Mouse (Mus musculus) kidney, adult 8-10 months (tissue): ENCODE results near the gene Mnt.
A peak's percentile ranks its signal among the peaks of the same experiment; 100 is the strongest.

Experiments used
- DNase-seq, 2 experiments: peaks; one replicate each; pipeline ENCODE4 v3.0.0; 2022

Mnt gene

DNA sequence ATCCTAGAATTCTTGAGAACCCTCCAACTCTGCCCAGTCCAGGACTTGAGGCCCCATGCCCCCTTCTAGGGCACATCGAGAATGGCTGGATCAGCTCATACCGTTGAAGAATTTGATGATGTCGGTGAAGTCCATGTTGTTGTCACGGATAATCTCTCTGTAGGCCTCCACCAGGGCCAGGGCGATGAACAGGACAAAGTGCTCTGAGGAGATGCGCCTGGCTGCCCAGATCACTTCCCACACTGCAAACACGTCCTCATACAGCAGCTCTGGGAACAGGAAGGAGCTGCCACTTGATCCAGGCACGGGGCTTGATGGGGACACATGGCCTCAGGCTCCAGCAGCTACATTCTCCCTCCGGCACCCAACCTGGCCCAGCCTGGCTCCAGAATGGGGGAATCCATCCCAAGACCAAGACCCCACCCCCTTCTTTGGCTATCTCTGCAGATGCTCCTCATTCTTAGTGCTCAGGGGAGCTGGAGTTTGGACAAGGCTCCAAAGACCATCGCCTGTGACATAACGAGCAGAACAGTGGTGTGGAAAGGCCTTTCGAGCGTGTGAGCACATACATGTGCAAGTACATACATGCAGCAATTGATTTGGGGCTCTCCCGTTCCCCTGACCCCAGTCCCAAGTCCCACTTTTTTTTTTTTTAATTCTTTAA is 20.4 kb downstream of the Mnt start:
- peak; percentile 78 to 82 for DNase-seq

DNA sequence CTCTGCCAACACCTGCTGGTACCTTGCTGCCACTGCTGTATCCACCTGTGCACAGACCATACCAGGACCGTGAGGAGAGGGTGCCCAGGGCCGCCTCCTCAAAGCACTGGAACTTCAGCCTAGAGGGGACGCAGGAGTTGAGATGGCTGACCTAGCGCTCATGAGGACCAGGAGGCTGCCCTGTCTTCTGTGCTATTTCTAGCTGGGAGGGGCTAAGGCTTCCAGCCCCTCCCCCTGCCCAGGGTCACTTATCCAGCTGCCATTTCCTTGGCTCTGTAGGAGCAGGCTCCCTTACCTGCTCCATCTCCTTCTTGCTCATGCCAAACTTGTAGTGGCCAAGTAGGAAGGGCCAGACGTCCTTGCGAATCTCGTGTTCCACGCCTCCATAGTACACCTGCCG is 27.0 kb downstream of the Mnt start:
- no peak for DNase-seq

DNA sequence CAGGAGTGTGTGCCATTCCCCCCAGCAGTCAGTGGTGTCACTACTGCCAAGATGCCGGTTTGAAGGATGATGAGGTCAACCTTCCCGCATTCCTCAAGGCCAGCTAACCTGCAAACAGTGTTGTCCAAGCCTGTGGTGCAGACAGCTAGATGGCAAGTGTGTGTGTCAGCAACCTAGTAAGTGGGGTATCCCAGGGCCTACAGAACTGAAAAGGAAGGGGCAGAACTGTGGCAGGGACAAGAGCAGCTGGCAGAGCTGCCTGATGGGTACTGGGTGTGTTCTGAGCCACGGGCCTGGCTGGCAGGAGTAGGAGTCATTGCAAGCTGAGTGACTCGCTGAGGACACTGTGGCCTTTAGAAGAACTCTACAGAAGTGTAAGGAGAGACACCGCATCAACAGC is 31.4 kb downstream of the Mnt start:
- no peak for DNase-seq

DNA sequence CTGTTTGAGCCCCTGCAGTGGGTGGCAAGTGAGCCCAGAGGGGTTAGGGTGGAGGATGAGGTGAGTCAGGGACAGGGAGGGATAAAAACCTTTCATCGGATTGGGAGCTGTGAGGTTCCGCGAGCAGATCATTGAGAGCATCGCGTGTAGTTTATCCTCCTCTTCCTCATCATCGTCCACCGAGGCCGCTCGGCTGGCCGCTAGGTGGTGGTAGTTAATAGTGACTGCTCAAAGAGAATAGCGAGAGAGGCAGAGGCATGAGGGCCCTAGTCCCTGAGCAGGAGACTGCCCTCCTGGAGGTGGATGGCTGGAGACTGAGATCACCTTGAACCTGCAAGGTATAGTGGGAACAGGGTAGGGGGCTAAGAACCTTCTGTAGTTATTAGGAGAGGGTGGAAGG is 32.8 kb downstream of the Mnt start:
- no peak for DNase-seq

DNA sequence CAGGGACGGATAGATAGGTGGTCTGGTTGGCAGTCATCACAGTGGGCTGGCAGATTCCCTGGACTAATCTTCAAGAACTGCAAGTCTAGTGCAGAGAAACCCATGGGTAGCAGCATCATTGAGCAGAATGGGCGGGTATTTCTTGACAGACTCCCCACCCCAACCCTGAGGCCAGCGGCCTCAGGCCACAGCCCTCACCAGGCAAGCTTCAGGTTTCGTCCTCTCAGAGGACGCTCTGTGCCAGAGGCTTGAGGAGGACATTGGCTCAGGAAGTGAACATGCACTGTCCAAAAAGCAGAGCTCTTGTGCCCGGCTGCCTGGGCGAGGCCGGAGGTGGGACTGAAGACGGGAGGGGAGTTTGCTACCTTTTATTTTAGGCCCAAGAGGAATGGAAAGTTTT is 33.7 kb downstream of the Mnt start:
- no peak for DNase-seq

DNA sequence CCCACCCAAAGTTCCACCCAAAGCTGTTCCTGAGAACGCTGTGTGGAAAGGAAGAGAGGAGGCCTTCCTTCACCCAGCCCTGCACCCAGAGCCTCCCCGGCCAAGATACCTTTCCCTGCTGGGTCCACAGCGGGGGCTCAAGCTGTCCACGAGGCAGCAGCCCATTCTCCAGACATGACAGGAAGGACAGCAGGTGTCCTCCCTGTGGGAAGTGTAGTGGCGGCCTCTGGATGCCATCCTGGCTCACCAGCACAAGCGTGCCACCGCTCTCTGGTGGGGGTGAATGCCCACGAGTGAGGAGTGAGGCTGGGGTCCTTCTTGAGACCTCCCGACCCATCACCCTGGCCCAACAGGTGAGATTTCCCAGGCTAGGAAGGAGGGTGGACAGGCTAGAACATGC is 34.5 kb downstream of the Mnt start:
- no peak for DNase-seq

DNA sequence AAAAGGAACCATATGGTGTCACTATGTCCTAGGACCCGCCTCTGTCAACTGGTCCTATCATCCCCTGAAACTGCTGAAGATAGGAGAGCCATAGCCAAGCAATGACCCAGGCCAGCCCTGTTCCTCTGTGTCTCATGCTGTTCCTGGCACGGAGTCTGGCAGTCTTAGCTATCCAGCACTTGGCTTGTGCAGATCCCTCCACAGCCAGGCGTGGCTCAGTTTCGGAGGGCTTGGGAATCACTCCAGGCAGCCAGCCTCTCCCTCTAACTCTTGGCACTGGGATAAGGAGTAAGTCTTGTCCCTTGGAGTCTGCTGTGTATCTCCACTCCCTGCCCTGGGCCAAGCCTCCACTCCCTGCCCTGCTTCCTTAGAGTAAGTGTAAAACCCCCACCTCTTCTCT is 35.9 kb downstream of the Mnt start:
- DNase-seq, result no peak

DNA sequence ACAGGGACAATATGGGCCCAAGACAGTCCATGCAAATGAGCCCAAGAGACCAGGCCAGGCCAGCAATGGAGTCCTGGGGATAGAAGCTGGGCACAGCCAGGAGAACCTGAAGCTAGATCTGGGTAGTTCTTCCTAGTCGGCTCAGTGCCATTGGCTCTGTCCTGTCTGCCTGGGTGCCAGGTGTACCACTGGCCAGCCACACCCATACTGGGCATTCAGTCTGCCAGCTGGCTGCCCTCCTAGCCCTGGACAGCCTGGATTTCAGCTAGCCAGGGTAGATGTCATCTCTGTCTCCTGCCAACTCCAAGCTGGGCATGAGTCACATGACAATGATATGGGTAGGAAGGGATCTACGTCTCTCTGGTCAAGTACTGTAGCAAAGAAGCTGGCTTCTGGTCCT is 36.5 kb downstream of the Mnt start:
- DNase-seq, result peak; percentile 79 to 85

DNA sequence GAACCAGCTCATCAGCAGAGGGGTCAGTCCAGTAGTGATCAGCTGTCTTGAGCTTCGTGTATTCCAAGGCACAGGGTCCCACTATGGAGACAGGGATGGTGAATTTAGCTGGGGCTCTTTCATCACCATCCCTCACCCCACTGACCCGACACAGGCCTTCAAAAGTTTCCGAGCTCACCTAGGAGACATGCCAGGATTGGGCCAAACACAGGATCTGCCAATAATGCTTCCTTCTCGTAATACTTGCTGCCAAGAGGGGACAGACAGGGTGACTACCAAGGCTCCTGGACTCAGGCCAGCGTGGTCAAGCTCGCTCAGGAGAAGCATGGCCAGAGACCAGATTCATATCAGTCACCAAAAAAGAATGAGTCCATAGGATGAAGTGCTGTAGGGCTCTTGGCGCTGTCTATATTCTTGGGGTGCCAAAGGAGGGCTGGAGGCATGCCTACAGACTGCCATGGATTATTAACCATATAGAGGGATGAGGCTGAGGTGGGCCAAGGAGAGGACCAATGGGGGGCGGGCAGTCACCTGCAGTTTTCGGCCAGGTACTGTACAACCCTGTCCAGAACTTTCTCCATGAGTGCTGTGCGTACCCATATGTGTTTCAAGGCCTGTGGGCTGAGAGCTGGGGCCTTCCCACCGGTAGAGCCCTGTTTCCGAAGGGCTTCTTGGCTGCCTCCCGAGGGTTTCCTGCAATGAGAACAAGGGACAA is 37.5 kb downstream of the Mnt start:
- DNase-seq, result no peak

DNA sequence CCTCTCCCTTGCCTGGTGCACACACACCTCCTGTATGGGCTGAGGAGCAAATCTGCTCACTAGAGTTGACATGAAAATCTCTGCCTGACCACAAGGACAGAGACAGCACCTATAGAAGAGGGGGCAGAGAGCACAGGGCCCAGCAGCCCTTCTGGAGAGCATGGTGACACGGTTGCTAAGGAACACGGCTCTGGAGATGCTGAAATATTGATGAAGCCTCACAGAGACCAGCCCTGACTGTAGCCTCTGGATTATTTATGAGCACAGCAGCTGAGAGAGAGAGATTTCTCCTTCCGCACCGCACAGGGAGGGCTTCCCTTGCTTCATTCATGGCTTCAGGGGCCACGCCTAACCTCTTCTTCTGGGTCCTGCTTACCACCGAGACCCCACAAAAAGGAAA is 38.9 kb downstream of the Mnt start:
- no peak for DNase-seq

DNA sequence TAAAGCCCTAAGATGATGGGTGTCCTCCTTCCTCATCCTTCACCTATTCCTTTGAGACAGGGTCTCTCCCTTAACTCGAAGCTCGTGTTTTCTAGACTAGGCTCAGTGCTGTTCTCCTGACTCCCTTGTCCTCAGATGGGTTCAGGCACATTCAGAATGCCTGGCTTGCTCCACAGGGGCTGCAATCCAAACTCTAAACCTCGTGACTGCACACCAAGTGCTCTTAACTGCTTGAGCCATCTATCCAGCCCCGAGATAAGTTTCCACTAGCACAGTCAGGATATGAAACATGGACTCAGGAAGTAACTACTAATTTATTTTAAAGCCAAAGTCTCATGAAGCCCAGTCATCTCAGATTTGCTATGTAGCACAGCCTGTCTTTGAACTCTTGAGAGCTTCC is 39.8 kb downstream of the Mnt start:
- DNase-seq, result no peak

DNA sequence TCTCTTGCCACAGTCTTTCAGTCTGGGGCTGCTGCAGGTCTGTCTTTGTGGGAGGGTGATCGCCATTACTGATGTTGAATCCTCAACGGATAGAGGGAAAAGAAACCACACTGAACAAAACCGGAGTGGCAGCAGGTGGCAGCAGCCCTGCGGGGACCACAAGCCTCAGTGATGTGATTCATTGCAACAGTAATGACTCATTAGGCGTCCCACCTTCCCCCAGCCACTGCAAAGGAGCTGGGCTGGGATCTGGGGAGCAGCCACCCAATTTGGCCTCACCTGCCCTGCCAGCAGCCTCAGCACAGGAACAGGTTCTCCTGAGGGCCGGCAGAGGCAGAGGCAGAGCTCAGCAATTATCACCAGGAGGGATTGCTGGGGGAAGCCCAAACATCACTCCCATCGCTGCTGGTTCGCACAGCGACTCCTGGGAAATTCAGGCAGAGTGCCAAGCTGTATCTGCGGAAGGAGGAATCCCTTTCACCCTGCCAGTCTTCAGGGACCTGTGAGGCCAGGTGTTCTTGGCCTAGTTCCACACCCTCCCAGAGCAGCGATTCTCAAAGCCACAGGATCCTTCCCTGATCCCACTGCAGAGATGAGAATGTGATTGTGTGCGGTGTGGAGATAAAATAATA is 40.4 kb downstream of the Mnt start:
- no peak for DNase-seq

DNA sequence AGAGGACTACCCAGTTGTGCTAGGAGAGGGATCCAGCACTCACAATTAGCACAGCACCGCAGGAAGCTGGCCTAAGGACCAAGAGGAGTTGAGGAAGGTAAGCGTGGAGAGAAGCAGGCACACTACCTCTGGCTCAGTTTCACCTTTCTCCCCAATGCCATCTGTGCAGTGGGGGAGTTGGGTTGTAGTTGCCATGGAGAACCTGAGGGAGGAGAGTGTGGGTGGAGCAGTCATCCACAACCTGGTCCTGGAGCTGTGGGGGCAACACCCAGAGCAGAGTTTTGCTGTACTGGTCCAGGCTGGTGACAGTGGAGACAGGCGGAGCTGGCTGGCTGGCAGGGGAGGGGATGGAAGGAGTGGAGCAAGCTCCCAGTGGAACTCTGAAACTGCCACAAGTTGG is 43.9 kb downstream of the Mnt start:
- DNase-seq, result no peak

DNA sequence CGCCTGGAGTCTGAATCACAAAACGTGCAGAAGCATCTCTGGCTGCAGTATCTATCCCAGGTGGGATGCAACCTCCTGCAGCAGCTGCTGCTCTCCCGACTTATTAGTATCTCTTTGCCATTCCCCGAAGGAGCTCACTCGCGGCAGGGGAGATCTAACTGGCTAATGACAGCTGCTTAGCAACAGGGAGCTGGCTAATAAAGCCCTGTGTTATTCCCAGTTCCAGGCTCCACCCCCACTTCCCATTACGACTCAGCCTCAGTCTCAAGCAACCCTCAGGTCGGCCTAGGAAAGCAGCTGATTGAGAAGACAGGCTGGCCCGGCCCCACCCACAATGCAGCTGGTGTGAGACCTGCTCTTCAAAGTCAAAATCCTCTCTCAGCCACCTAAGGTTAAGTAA is 46.1 kb downstream of the Mnt start:
- peak in 1 of 2 experiments; percentile 36 for DNase-seq

DNA sequence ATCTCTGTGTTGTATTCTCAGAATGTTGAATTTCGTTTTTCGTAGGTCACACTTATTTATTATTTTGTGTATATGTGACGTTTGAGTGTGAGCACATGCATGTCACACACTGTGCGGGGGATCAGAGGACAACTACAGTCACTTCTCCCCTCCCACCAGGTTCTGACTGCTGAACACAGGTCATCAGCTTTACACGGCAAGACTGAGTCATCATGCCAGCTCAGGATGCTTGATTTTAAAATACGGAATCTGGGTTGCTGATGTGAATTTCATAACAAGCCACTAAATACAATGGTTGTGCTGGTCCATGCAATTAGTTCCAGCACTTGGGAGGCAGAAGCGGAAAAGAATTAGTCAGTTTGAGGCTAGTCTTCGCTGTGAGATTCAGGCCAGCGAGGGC is 50.3 kb downstream of the Mnt start:
- DNase-seq, result no peak

DNA sequence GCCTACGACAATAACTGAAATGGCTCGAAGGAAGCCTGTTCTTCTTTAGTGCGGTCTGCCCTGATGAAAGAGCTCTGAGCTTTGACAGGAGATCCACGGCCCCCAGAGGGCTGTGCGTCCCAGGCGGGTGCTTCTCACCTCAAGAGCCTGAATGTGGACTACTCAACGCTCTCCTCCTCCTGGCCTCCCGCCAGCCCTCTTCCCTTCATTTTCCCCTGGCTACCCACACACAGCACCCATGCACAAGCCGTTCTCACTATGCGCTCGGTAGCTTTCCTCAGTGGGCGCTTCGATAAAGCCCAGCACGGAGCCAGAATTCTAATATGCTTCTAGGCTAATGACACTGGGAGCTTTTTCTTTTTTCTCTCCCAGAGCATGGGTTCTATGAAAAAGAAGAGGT is 51.3 kb downstream of the Mnt start:
- DNase-seq, result no peak

DNA sequence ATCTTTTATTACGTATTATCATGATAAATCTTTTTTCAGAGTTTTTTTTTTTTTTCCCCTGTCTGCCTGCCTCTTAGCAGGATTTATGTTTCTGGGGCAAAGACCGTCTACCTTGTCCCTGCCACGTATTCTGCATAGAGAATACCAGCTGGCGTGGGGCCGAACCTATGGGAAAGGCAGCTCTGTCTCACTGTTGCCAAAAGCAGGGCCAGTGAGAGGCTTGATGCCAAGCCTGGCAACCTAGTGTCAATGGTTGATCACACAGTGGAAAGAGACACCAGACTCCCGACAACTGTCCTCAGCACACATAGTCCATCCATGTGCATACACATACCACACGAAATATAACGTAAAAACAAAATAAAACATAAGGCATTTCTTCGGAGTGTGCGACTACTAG is 52.4 kb downstream of the Mnt start:
- DNase-seq, result peak in 1 of 2 experiments; percentile 70

DNA sequence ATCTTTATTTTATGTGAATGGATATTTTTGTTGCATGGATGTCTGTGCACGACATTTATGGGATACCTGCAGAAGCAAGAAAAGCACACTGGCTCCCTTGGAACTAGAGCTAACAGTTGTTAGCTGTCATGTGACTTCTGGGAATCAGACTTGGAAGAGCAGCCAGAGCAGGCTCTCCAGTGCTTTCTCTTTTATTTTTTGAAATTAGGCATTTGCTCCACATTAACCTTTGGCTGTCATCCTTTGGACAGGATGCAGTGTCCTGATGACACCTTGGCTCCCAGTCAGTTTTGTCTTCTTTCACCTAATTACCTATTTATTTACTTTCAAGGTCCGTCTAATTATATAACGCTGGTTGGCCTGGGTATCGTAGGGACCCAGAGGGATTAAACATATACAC is 63.9 kb downstream of the Mnt start:
- DNase-seq, result peak; percentile 35 to 48
